Mouse (Mus musculus) lung, embryonic 16.5 days (tissue): ENCODE measurements around the gene Arpp21. TPM values are rescaled to one million over a fixed set of nuclear protein-coding genes. Genes with fewer than 3 reads are reported as not detected.

Source experiments
- ATAC-seq: fragments of 200-750 bp; cut with Nextera tagmentation; 2 replicates; pipeline ENCODE4 v1.8.0; 2017; ENCODE audit warnings: low read depth, mild to moderate bottlenecking, moderate library complexity
- H3K27ac ChIP-seq: fragments of 300-500 bp; sonication (generic); 2 replicates; pipeline ENCODE4 v1.5.1; 2014; ENCODE audit warnings: mild to moderate bottlenecking, control low read depth, low read length
- H3K27me3 ChIP-seq: fragments of 300-500 bp; sonication (generic); 2 replicates; pipeline ENCODE4 v1.6.1; 2014; ENCODE audit warnings: low read depth, low read length, mixed read lengths; ENCODE audit not compliant: control insufficient read depth, insufficient read depth
- H3K36me3 ChIP-seq: fragments of 300-500 bp; sonication (generic); 2 replicates; pipeline ENCODE4 v1.6.1; 2014; ENCODE audit warnings: low read length; ENCODE audit not compliant: control insufficient read depth, insufficient read depth
- H3K4me1 ChIP-seq: fragments of 300-500 bp; sonication (generic); replicated peaks from 2 replicates; pipeline ENCODE4 v1.6.1; 2014; ENCODE audit warnings: low read length, mixed read lengths; ENCODE audit not compliant: control insufficient read depth, insufficient read depth
- H3K4me2 ChIP-seq: fragments of 300-500 bp; sonication (generic); 2 replicates; pipeline ENCODE4 v1.6.1; 2014; ENCODE audit warnings: low read depth, low read length, control low read depth
- H3K4me3 ChIP-seq: fragments of 300-500 bp; sonication (generic); 2 replicates; pipeline ENCODE4 v1.5.1; 2014; ENCODE audit warnings: mild to moderate bottlenecking, low read length, control low read depth
- H3K9ac ChIP-seq: fragments of 300-500 bp; sonication (generic); 2 replicates; pipeline ENCODE4 v1.6.1; 2014; ENCODE audit warnings: low read length, control low read depth
- H3K9me3 ChIP-seq: fragments of 300-500 bp; sonication (generic); 2 replicates; pipeline ENCODE4 v1.6.1; 2016; ENCODE audit warnings: low read length; ENCODE audit not compliant: control insufficient read depth
- WGBS: fragments of 180-500 bp; shearing (Covaris S2); extraction: QIAGEN DNeasy Blood & Tissue Kit; methylation state at CpG from one replicate; pipeline ENCODE4 v1.1.7; 2014; 5-methylcytosine and 5-hydroxymethylcytosine counted together
- polyA plus RNA-seq: library from polyadenylated mRNA; unstranded; fragments of >200 nt; fragmentation: Nextera tagmentation; extraction: Ambion mirVana; gene quantifications from 2 replicates; pipeline ENCODE4 v1.2.1, GENCODE M21; 2015

The Arpp21 gene
- polyA plus RNA-seq, 1 experiment from 2014 or later = 2.2 TPM

- Histone ChIP-seq H3K9ac (no peak overlapping the region), H3K4me2 (no peak overlapping the region), H3K27ac (no peak overlapping the region), H3K27me3 (no peaks in the 10 kb centered on the region; the same call in 1 of the 2 replicates), H3K9me3 (no peaks in the 10 kb centered on the region), H3K36me3 (no peaks in the 10 kb centered on the region), H3K4me3 (no peak overlapping the region), H3K4me1 (peaks cover 1% of the 10 kb centered on the region; the same call in 1 of the 2 replicates)
- WGBS = 57% methylated on average over 6 of the region's 6 CpGs
- 0 out of 2 replicates have a peak, but pooled peaks have one; percentile 23 for ATAC-seq
Measured at GRCm38 (mm10) chr9:112176317-112176716, 59.4 kb downstream of the Arpp21 start.

DNA sequence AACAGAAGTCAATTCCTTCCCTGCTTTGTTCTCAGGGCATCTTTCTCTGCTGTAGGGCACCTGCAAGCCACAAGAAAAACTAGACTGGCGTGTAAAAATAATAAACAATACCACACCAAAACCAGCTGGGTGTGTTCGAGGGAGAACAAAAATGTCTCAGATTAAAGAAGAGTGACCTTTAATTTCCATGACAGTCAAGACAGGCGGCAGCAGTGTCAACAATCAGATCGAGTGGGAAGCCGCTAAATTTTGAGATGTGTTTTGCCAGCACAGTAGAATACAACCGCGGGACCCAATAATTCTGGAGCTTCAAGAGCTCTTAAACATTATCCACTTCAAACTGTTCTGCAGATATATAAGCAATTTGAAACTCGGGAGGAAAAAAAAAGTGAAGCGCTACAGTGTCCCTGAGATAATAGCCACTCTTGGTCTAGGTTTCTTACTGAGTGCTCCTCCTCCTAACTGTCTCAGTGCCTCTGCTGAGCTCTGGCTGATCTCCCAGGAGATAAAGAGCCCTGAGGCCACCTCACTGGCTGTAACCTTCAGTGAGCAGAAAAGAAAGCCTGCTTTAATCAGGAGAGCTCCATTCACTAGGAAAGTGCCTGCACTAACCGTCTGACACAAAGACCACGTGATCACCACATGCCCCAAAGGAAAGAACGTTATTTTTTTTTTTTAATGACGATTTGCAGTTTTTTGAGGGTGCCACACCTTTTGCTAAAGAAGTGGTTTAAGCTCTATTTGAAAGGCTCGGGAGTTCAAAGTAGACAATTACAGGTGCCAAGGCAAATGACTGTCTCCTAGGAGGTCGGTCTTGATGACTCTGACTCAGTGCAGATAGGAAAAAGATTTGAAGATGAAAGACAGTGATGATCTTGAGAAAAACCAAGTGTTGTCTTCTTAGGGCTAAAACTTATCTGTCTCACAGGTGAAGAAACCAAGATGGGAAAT lies 61.1 kb downstream of the Arpp21 start:
- H3K9me3 ChIP-seq = no peaks in the 10 kb centered on the region
- no peak overlapping the region for H3K9ac ChIP-seq
- no peak for ATAC-seq
- H3K4me2 ChIP-seq = peak overlapping the region; percentile 9; the same call in 1 of the 2 replicates
- H3K4me1 ChIP-seq = no peaks in the 10 kb centered on the region
- H3K36me3 ChIP-seq = no peaks in the 10 kb centered on the region
- no peak overlapping the region for H3K27ac ChIP-seq
- no peaks in the 10 kb centered on the region; the same call in 1 of the 2 replicates for H3K27me3 ChIP-seq
- 12% methylated on average over 15 of the region's 15 CpGs for WGBS
- no peak overlapping the region for H3K4me3 ChIP-seq

- H3K4me3 ChIP-seq = no peak overlapping the region
- WGBS = 71% methylated on average over 5 of the region's 5 CpGs
- no peaks in the 10 kb centered on the region for H3K9me3 ChIP-seq
- no peak overlapping the region for H3K27ac ChIP-seq
- no peak overlapping the region for H3K4me2 ChIP-seq
- no peak for ATAC-seq
- no peaks in the 10 kb centered on the region for H3K4me1 ChIP-seq
- no peaks in the 10 kb centered on the region; the same call in 1 of the 2 replicates for H3K27me3 ChIP-seq
- H3K9ac ChIP-seq = no peak overlapping the region
- no peaks in the 10 kb centered on the region for H3K36me3 ChIP-seq
Measured at GRCm38 (mm10) chr9:112173778-112174177, 62.0 kb downstream of the Arpp21 start.

- no peaks in the 10 kb centered on the region; the same call in 1 of the 2 replicates for H3K27me3 ChIP-seq
- H3K4me2 ChIP-seq = no peak overlapping the region
- no peaks in the 10 kb centered on the region for H3K4me1 ChIP-seq
- 71% methylated on average over 4 of the region's 4 CpGs for WGBS
- no peak for ATAC-seq
- H3K4me3 ChIP-seq = no peak overlapping the region
- no peak overlapping the region for H3K27ac ChIP-seq
- H3K9me3 ChIP-seq = no peaks in the 10 kb centered on the region
- H3K9ac ChIP-seq = no peak overlapping the region
- no peaks in the 10 kb centered on the region for H3K36me3 ChIP-seq
Measured at GRCm38 (mm10) chr9:112164677-112165076, 71.1 kb downstream of the Arpp21 start.

GRCm38 (mm10) chr9:112160981-112161380 lies 74.8 kb downstream of the Arpp21 start:
- no peaks in the 10 kb centered on the region for H3K9me3 ChIP-seq
- H3K27me3 ChIP-seq = no peaks in the 10 kb centered on the region; the same call in 1 of the 2 replicates
- no peak overlapping the region for H3K9ac ChIP-seq
- H3K4me1 ChIP-seq = no peaks in the 10 kb centered on the region
- no peak overlapping the region for H3K4me3 ChIP-seq
- H3K4me2 ChIP-seq = no peak overlapping the region
- no peaks in the 10 kb centered on the region for H3K36me3 ChIP-seq
- H3K27ac ChIP-seq = no peak overlapping the region
- 86% methylated on average over 2 of the region's 2 CpGs for WGBS
- ATAC-seq = no peak

- H3K4me2 ChIP-seq = no peak overlapping the region
- 64% methylated on average over 5 of the region's 5 CpGs for WGBS
- ATAC-seq = no peak
- H3K36me3 ChIP-seq = no peaks in the 10 kb centered on the region
- H3K9me3 ChIP-seq = no peaks in the 10 kb centered on the region
- H3K27me3 ChIP-seq = no peaks in the 10 kb centered on the region; the same call in 1 of the 2 replicates
- no peaks in the 10 kb centered on the region for H3K4me1 ChIP-seq
- H3K27ac ChIP-seq = no peak overlapping the region
- no peak overlapping the region for H3K4me3 ChIP-seq
- no peak overlapping the region for H3K9ac ChIP-seq
Measured at GRCm38 (mm10) chr9:112153972-112154371, 81.8 kb downstream of the Arpp21 start.

GRCm38 (mm10) chr9:112152762-112153161 lies 83.0 kb downstream of the Arpp21 start:
- no peaks in the 10 kb centered on the region for H3K4me1 ChIP-seq

DNA sequence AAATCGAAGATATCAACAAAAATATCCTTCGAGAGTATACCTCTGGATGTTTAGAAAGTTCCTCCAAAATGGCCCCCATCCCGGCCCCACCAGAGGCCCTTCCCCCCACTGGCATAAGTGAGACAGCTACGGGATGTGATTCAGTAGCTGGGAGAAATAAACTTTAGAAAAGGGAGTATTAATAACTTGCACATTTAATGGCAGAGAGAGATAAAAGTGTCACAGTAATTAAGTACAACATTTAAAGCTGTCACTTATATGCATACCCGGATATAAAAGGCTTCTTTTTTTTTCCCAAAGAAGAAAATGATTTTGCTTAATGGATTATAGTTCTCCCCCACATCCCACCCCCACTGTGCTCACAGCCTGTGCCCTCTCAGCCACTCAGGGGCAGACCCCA lies 84.6 kb downstream of the Arpp21 start:
- Histone ChIP-seq H3K27me3 (peaks cover 2% of the 10 kb centered on the region; the same call in 1 of the 2 replicates), H3K4me2 (no peak overlapping the region), H3K27ac (no peak overlapping the region), H3K4me3 (no peak overlapping the region), H3K9me3 (no peaks in the 10 kb centered on the region), H3K36me3 (no peaks in the 10 kb centered on the region), H3K4me1 (no peaks in the 10 kb centered on the region), H3K9ac (no peak overlapping the region)
- no peak for ATAC-seq
- WGBS = 58% methylated on average over 5 of the region's 5 CpGs

More at GRCm38 (mm10) chr9:112152762-112153161, 83.0 kb downstream of the Arpp21 start:
- Histone ChIP-seq H3K9ac (no peak overlapping the region), H3K36me3 (no peaks in the 10 kb centered on the region), H3K4me2 (no peak overlapping the region), H3K27ac (no peak overlapping the region), H3K4me3 (no peak overlapping the region), H3K9me3 (no peaks in the 10 kb centered on the region), H3K27me3 (no peaks in the 10 kb centered on the region; the same call in 1 of the 2 replicates)
- 82% methylated on average over 2 of the region's 2 CpGs for WGBS
- no peak for ATAC-seq

GRCm38 (mm10) chr9:112140658-112141057 lies 95.1 kb downstream of the Arpp21 start:
- H3K9me3 ChIP-seq = no peaks in the 10 kb centered on the region
- no peak overlapping the region for H3K27ac ChIP-seq
- H3K4me2 ChIP-seq = no peak overlapping the region
- H3K9ac ChIP-seq = no peak overlapping the region
- no peak overlapping the region for H3K4me3 ChIP-seq
- H3K4me1 ChIP-seq = no peaks in the 10 kb centered on the region
- no peaks in the 10 kb centered on the region for H3K36me3 ChIP-seq
- peaks cover 18% of the 10 kb centered on the region for H3K27me3 ChIP-seq
- ATAC-seq = no peak
- 72% methylated on average over 8 of the region's 8 CpGs for WGBS
